Mouse (Mus musculus) adrenal gland, adult 8-10 months (tissue): Measurements from ENCODE around the gene Slc25a27. TPM values are rescaled to one million over a fixed set of nuclear protein-coding genes. Genes with fewer than 3 reads are reported as not detected.
A peak's percentile ranks its signal among the peaks of the same experiment; 100 is the strongest.

Experiments
- DNase-seq: peaks from one replicate; pipeline ENCODE4 v3.0.0; 2022
- total RNA-seq, 4 experiments: library from RNA; stranded (reverse); gene quantifications; 2 replicates each; pipeline ENCODE4 v1.2.4; 2022

The Slc25a27 gene
- 10 to 100 TPM in 1 of 4 experiments, 1 to 10 TPM in 3; 4.0 to 11.1 (median 7.0) TPM for total RNA-seq

GRCm38 (mm10) chr17:43666576-43667289, at the start of gene Slc25a27:
TSS of gene Slc25a27 (minus strand) at chr17:43667214.
- DNase-seq: peak; percentile 90

- DNase-seq: no peak
Measured at GRCm38 (mm10) chr17:43716601-43717000, 49.6 kb upstream of the Slc25a27 start.

GRCm38 (mm10) chr17:43714191-43714590, 47.2 kb upstream of the Slc25a27 start:
- no peak for DNase-seq

DNA sequence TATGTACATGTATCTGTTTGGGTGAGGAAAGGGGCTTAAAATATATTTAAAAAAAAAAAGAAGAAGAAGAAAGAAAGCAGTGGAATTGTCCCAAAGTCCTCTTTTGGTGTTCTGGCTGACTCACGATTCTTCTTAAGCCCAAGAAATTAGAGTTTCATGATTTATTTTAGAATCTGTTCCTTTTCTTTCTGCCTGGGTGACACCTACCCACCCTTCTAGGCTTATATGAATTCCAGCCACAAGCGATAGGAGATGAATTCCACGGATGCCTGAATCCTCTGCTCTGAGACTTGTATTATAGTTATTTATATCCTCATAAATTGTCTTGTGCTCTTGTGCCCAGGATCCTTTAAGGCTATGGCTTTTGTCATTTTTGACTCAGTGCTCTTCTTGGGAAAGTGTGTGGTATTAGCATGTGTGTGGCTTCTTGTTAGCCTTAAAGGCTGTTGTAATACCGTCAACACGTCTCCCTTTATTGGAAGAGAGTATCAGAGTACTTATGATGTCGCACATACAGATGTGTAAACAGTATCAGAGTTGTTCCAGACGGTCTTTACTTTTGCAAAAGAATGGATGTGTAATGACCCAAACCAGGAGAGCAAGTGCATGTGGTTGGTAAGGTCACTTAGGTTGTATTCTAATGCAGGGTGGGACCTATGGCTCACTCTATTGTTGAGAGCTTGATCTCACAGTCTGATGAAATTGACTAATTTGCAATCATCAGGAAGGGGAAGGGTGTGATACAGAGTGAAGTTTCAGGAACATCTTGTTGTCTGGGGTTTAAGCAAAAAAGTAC, 44.7 kb upstream of the Slc25a27 start:
- no peak for DNase-seq

GRCm38 (mm10) chr17:43707254-43707653, 40.2 kb upstream of the Slc25a27 start:
- DNase-seq: peak; percentile 6

DNA sequence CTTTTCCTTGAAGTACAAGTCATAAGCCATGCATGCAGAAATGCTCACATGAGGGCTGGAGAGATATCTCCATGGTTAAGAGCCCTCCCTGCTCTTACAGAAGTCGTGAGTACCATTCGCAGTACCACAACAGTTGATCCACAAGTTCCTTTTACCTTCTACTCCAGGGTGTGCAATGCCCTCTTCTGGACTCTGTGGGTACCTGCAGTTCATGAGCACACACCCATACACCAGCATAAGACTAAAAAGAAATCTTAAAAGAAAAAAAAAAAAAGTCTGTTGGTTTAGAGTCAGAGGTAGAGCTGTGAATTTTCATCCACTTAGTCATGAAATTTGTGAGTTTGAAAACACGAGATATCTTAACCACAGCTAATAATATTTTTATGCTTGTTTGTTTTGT, 39.7 kb upstream of the Slc25a27 start:
- no peak for DNase-seq

GRCm38 (mm10) chr17:43704216-43704930, 37.4 kb upstream of the Slc25a27 start:
- no peak for DNase-seq

DNA sequence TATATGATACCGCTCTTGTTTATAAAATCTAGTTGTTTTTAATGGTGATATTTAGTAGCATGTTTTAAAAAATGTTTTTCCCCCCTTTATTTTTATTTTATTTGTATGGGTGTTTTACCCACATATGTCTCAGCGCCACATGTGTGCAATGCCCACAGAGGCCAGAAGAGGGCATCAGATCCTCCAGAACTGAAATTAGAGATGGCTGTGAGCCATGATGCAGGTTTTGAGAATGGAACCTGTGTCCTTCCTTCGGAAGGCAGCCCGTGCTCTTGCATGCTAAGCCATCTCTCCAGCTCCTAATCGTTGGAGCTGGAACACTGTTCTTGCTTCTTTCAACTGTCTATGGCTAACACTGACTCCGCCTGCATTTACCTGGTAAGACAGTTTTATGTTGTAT, 34.0 kb upstream of the Slc25a27 start:
- no peak for DNase-seq

- peak; percentile 17 for DNase-seq
Measured at GRCm38 (mm10) chr17:43698997-43699649, 32.1 kb upstream of the Slc25a27 start.

DNA sequence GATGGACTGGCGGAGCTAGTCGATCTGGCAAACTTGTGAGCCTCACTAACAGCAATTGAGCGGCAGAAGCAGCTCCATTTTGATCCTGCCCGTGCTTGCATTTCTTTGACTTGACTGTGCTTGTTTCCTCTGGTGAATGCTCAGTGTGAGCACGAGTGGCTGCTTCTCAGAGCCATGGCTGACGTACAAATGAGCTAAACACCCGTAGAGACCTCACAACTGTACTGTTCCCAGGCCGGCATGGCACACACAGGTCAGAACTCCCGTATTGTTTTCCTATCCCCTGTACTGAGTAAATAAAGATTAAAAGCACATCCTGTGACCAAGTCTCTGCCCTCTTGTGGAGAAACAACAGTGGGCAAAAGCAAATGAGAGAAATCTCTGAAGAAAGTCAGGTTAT, 22.6 kb upstream of the Slc25a27 start:
- no peak for DNase-seq

DNA sequence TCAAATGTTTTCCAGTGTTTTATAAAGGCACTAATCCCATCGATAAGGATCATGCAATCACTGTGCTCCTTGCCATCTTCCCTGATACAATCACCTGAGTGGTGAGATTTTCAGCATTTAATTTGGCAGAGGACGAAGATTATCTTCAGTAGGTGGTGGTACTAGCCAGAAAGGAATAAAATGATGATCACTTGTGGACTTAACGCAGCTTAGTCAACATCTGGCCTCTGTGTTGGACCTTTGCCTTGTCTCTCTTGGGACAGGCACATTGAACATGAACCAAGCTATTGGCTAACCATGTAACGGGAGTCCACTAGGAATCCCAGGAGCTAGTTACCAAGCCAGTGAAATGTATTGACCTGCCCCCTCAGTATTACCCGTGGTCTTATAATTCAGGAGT, 17.6 kb upstream of the Slc25a27 start:
- DNase-seq: no peak

GRCm38 (mm10) chr17:43684086-43684485, 17.1 kb upstream of the Slc25a27 start:
- no peak for DNase-seq

DNA sequence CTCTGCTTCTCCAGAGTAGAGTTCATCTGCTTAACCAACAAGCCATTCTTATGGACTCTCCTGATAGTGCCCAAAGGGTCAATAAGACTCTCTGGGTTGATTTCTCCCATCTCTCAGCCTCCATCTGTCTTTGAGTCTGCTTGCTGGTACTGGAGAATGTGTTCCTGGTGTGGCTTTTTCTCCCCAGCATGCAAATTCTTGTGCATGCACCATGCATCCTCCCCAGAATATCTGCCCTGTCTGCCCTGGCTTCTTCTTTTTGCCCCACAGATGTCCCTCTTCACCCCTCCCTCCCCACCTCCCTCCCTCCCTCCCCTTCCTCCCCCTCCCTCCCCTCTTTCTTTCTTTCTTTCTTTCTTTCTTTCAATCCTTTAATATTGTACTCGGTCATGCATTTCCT, 10.3 kb upstream of the Slc25a27 start:
- DNase-seq: no peak

GRCm38 (mm10) chr17:43676241-43676640, 9.2 kb upstream of the Slc25a27 start:
- no peak for DNase-seq

DNA sequence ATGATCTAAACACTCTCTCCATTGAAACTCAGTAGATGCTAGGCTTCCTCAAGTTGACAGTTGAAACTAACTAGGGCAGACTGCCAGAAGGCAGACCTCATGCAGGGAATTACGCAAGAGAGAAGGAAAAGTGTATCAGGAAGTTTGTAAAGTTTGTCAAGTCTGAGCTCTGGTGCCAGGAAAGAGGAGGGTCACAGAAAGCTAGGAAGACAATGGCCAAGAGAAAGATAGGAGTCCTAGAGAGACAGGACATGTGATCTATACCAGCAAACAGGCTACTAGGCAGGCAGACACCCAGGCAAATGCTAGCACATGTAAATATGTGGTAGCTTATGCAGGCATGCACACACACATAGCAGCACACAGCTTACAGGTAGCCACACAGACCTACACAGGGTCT, 8.2 kb upstream of the Slc25a27 start:
- no peak for DNase-seq

GRCm38 (mm10) chr17:43671907-43672306, 4.9 kb upstream of the Slc25a27 start:
- DNase-seq: no peak

GRCm38 (mm10) chr17:43669145-43669695, 2.2 kb upstream of the Slc25a27 start:
- no peak for DNase-seq

- DNase-seq: no peak
Measured at GRCm38 (mm10) chr17:43667290-43667843, 353 bp upstream of the Slc25a27 start, which contains the start of gene Cyp39a1. TSS of gene Cyp39a1 (plus strand) at chr17:43667425.

DNA sequence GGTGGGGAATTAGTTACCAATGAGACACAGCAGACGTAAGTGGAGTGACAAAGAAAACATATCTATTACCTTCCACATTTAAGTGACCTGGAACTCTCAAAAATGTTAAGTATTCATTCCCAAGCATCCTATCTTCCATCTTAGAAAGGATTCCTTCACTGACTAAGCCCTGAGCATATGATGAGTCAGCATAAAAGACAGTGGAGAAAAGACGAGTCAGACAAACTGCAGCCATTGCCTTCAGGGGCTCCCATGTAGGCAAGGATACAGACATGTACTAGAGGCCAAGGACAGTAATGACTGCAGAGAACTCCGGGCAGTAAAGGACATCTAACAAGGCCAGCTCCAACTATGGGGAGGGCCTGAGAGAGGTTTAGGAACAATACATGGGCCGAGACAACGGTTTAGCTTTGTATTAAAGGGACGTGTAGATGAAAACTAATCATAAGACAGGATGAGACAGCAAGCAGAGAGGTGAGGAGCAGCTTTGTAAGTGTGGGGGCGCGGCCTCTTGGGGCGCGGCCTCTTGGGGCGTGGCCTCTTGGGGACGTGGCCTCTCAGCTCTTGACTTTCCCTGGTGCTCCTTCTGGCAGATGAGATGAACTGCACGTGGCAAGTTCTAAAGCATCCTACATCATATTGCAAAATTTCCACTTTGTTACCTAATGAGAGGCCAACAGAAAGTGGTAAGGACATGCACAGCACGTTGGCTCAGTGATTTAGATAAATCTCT, 15.5 kb downstream of the Slc25a27 start:
- DNase-seq: no peak

GRCm38 (mm10) chr17:43649641-43650436, 17.2 kb downstream of the Slc25a27 start:
- DNase-seq: no peak
